Mouse (Mus musculus): ENCODE results near the gene Nceh1. TPM values are rescaled to one million over a fixed set of nuclear protein-coding genes. Genes with fewer than 3 reads are reported as not detected.

Gene Nceh1
- polyA plus RNA-seq, 1 experiment from 2014 or later = 4.5 TPM

GRCm38 (mm10) chr3:27214016-27214816 is 31.5 kb downstream of the Nceh1 start:
- 94% methylated on average over 8 of the region's 8 CpGs for WGBS
- Histone ChIP-seq H3K4me1 (no peaks in the 10 kb centered on the region), H3K4me2 (no peak overlapping the region), H3K4me3 (no peak overlapping the region), H3K36me3 (ENCODE audit: poor library complexity, severe bottlenecking) (0 out of 2 replicates have a peak, but pooled peaks cover 2% of the 10 kb centered on the region), H3K9me3 (replicated peaks) (no peaks in the 10 kb centered on the region), H3K9ac (no peak overlapping the region), H3K27ac (no peak overlapping the region), H3K27me3 (no peaks in the 10 kb centered on the region)
- ATAC-seq = no peak

GRCm38 (mm10) chr3:27217331-27217730 is 34.6 kb downstream of the Nceh1 start:
- H3K4me1 ChIP-seq = no peaks in the 10 kb centered on the region
- H3K9ac ChIP-seq = no peak overlapping the region
- H3K27me3 ChIP-seq = no peaks in the 10 kb centered on the region
- WGBS = 66% methylated on average over 7 of the region's 7 CpGs
- H3K4me2 ChIP-seq = no peak overlapping the region
- no peak for ATAC-seq
- no peak overlapping the region for H3K27ac ChIP-seq
- H3K36me3 ChIP-seq (ENCODE audit: poor library complexity, severe bottlenecking) = no peaks in the 10 kb centered on the region
- H3K4me3 ChIP-seq = no peak overlapping the region
- no peaks in the 10 kb centered on the region for H3K9me3 ChIP-seq (replicated peaks)

GRCm38 (mm10) chr3:27218604-27219003 is 35.8 kb downstream of the Nceh1 start:
- no peak for ATAC-seq
- Histone ChIP-seq H3K27ac (no peak overlapping the region), H3K27me3 (no peaks in the 10 kb centered on the region), H3K36me3 (ENCODE audit: poor library complexity, severe bottlenecking) (no peaks in the 10 kb centered on the region), H3K4me1 (no peaks in the 10 kb centered on the region), H3K9me3 (replicated peaks) (no peaks in the 10 kb centered on the region), H3K9ac (no peak overlapping the region), H3K4me3 (no peak overlapping the region), H3K4me2 (no peak overlapping the region)
- WGBS = 94% methylated on average over 5 of the region's 5 CpGs

GRCm38 (mm10) chr3:27222052-27222451 is 39.3 kb downstream of the Nceh1 start:
- no peak overlapping the region for H3K9ac ChIP-seq
- H3K36me3 ChIP-seq (ENCODE audit: poor library complexity, severe bottlenecking) = no peaks in the 10 kb centered on the region
- H3K27ac ChIP-seq = no peak overlapping the region
- ATAC-seq = no peak
- H3K4me1 ChIP-seq = no peaks in the 10 kb centered on the region
- no peak overlapping the region for H3K4me3 ChIP-seq
- no peak overlapping the region for H3K4me2 ChIP-seq
- no peaks in the 10 kb centered on the region for H3K9me3 ChIP-seq (replicated peaks)
- 80% methylated on average over 2 of the region's 2 CpGs for WGBS
- H3K27me3 ChIP-seq = no peaks in the 10 kb centered on the region

- no peak overlapping the region for H3K4me2 ChIP-seq
- no peaks in the 10 kb centered on the region for H3K4me1 ChIP-seq
- H3K9ac ChIP-seq = no peak overlapping the region
- no peak overlapping the region for H3K4me3 ChIP-seq
- H3K9me3 ChIP-seq (replicated peaks) = no peaks in the 10 kb centered on the region
- ATAC-seq = no peak
- no peaks in the 10 kb centered on the region for H3K27me3 ChIP-seq
- no peak overlapping the region for H3K27ac ChIP-seq
- H3K36me3 ChIP-seq (ENCODE audit: poor library complexity, severe bottlenecking) = no peaks in the 10 kb centered on the region
- 90% methylated on average over 17 of the region's 17 CpGs for WGBS
Observed at GRCm38 (mm10) chr3:27222488-27222887, 39.7 kb downstream of the Nceh1 start.

GRCm38 (mm10) chr3:27227629-27228453 is 45.1 kb downstream of the Nceh1 start:
- Histone ChIP-seq H3K4me3 (no peak overlapping the region), H3K9ac (no peak overlapping the region), H3K27ac (no peak overlapping the region), H3K27me3 (no peaks in the 10 kb centered on the region), H3K4me2 (no peak overlapping the region), H3K4me1 (no peaks in the 10 kb centered on the region), H3K36me3 (ENCODE audit: poor library complexity, severe bottlenecking) (no peaks in the 10 kb centered on the region), H3K9me3 (replicated peaks) (no peaks in the 10 kb centered on the region)
- ATAC-seq = no peak
- 91% methylated on average over 3 of the region's 3 CpGs for WGBS

- H3K27ac ChIP-seq = no peak overlapping the region
- no peak overlapping the region for H3K4me3 ChIP-seq
- no peaks in the 10 kb centered on the region for H3K4me1 ChIP-seq
- H3K9ac ChIP-seq = no peak overlapping the region
- ATAC-seq = no peak
- no peak overlapping the region for H3K4me2 ChIP-seq
- WGBS = 59% methylated on average over 11 of the region's 11 CpGs
- no peaks in the 10 kb centered on the region for H3K36me3 ChIP-seq (ENCODE audit: poor library complexity, severe bottlenecking)
- H3K27me3 ChIP-seq = no peaks in the 10 kb centered on the region
- H3K9me3 ChIP-seq (replicated peaks) = no peaks in the 10 kb centered on the region
Observed at GRCm38 (mm10) chr3:27228530-27229309, 46.0 kb downstream of the Nceh1 start.

GRCm38 (mm10) chr3:27233361-27233760 is 50.6 kb downstream of the Nceh1 start:
- no peak overlapping the region for H3K9ac ChIP-seq
- H3K4me2 ChIP-seq = no peak overlapping the region
- no peak overlapping the region for H3K4me3 ChIP-seq
- H3K36me3 ChIP-seq (ENCODE audit: poor library complexity, severe bottlenecking) = no peaks in the 10 kb centered on the region
- H3K27me3 ChIP-seq = no peaks in the 10 kb centered on the region
- no peak overlapping the region for H3K27ac ChIP-seq
- ATAC-seq = no peak
- 86% methylated on average over 4 of the region's 4 CpGs for WGBS
- no peaks in the 10 kb centered on the region for H3K4me1 ChIP-seq
- H3K9me3 ChIP-seq (replicated peaks) = no peaks in the 10 kb centered on the region

GRCm38 (mm10) chr3:27233841-27234240 is 51.1 kb downstream of the Nceh1 start:
- ATAC-seq = no peak
- Histone ChIP-seq H3K36me3 (ENCODE audit: poor library complexity, severe bottlenecking) (no peaks in the 10 kb centered on the region), H3K27ac (no peak overlapping the region), H3K9me3 (replicated peaks) (no peaks in the 10 kb centered on the region), H3K4me1 (no peaks in the 10 kb centered on the region), H3K4me3 (no peak overlapping the region), H3K4me2 (no peak overlapping the region), H3K9ac (no peak overlapping the region), H3K27me3 (no peaks in the 10 kb centered on the region)
- 92% methylated on average over 6 of the region's 6 CpGs for WGBS

- H3K36me3 ChIP-seq (ENCODE audit: poor library complexity, severe bottlenecking) = no peaks in the 10 kb centered on the region
- no peak overlapping the region for H3K4me2 ChIP-seq
- no peak overlapping the region for H3K4me3 ChIP-seq
- no peaks in the 10 kb centered on the region for H3K4me1 ChIP-seq
- no peaks in the 10 kb centered on the region for H3K9me3 ChIP-seq (replicated peaks)
- no peak overlapping the region for H3K9ac ChIP-seq
- WGBS = 66% methylated on average over 1 of the region's 1 CpGs
- no peak overlapping the region for H3K27ac ChIP-seq
- ATAC-seq = no peak
- no peaks in the 10 kb centered on the region for H3K27me3 ChIP-seq
Observed at GRCm38 (mm10) chr3:27234976-27235375, 52.2 kb downstream of the Nceh1 start.

GRCm38 (mm10) chr3:27237226-27237625 is 54.5 kb downstream of the Nceh1 start:
- peak; percentile 83 for ATAC-seq
- Histone ChIP-seq H3K36me3 (ENCODE audit: poor library complexity, severe bottlenecking) (no peaks in the 10 kb centered on the region), H3K4me2 (no peak overlapping the region), H3K4me1 (no peaks in the 10 kb centered on the region), H3K4me3 (no peak overlapping the region), H3K27ac (no peak overlapping the region), H3K9ac (no peak overlapping the region), H3K27me3 (no peaks in the 10 kb centered on the region), H3K9me3 (replicated peaks) (no peaks in the 10 kb centered on the region)
- WGBS = 25% methylated on average over 2 of the region's 2 CpGs

GRCm38 (mm10) chr3:27238563-27238962 is 55.8 kb downstream of the Nceh1 start:
- ATAC-seq = no peak
- H3K36me3 ChIP-seq (ENCODE audit: poor library complexity, severe bottlenecking) = no peaks in the 10 kb centered on the region
- H3K27ac ChIP-seq = no peak overlapping the region
- H3K4me3 ChIP-seq = no peak overlapping the region
- H3K27me3 ChIP-seq = no peaks in the 10 kb centered on the region
- no peak overlapping the region for H3K4me2 ChIP-seq
- 87% methylated on average over 5 of the region's 5 CpGs for WGBS
- no peaks in the 10 kb centered on the region for H3K4me1 ChIP-seq
- H3K9ac ChIP-seq = no peak overlapping the region
- H3K9me3 ChIP-seq (replicated peaks) = no peaks in the 10 kb centered on the region

Measured in forebrain, embryonic 13.5 days (tissue).